Mouse (Mus musculus) hindbrain, embryonic 15.5 days (tissue): Measurements from ENCODE around the gene Csdc2. TPM values are rescaled to one million over a fixed set of nuclear protein-coding genes. Genes with fewer than 3 reads are reported as not detected.

ENCODE experiments used
- ATAC-seq: fragments of 200-750 bp; cut with Nextera tagmentation; 2 replicates; pipeline ENCODE4 v1.8.0; 2017; ENCODE audit warnings: low read depth, moderate number of reproducible peaks, moderate TSS enrichment; ENCODE audit not compliant: low FRiP score
- H3K27ac ChIP-seq: fragments of 300-500 bp; sonication (generic); replicated peaks from 2 replicates; pipeline ENCODE4 v1.5.1; 2015; ENCODE audit warnings: mild to moderate bottlenecking, inconsistent platforms
- H3K27me3 ChIP-seq: fragments of 300-500 bp; sonication (generic); 2 replicates; pipeline ENCODE4 v1.6.1; 2015; ENCODE audit warnings: control low read depth, inconsistent platforms
- H3K36me3 ChIP-seq: fragments of 300-500 bp; sonication (generic); 2 replicates; pipeline ENCODE4 v1.6.1; 2015; ENCODE audit warnings: control low read depth, inconsistent platforms
- H3K4me1 ChIP-seq: fragments of 300-500 bp; sonication (generic); replicated peaks from 2 replicates; pipeline ENCODE4 v1.6.1; 2015; ENCODE audit warnings: control low read depth, inconsistent platforms
- H3K4me2 ChIP-seq: fragments of 300-500 bp; sonication (generic); 2 replicates; pipeline ENCODE4 v1.6.1; 2015; ENCODE audit warnings: moderate library complexity, mild to moderate bottlenecking, inconsistent platforms
- H3K4me3 ChIP-seq: fragments of 300-500 bp; sonication (generic); 2 replicates; pipeline ENCODE4 v1.5.1; 2015; ENCODE audit warnings: mild to moderate bottlenecking, inconsistent platforms
- H3K9ac ChIP-seq: fragments of 300-500 bp; sonication (generic); 2 replicates; pipeline ENCODE4 v1.6.1; 2015; ENCODE audit warnings: inconsistent platforms
- H3K9me3 ChIP-seq: fragments of 300-500 bp; sonication (generic); 2 replicates; pipeline ENCODE4 v1.6.1; 2016; ENCODE audit warnings: control low read depth, inconsistent platforms
- WGBS: fragments of 180-500 bp; shearing (Covaris S2); methylation state at CpG from one replicate; pipeline ENCODE4 v1.1.7; 2015; 5-methylcytosine and 5-hydroxymethylcytosine counted together
- polyA plus RNA-seq: library from polyadenylated mRNA; unstranded; fragments of >200 nt; fragmentation: Nextera tagmentation; extraction: Ambion mirVana; gene quantifications from 2 replicates; pipeline ENCODE4 v1.2.1, GENCODE M21; 2015

Csdc2 gene
- polyA plus RNA-seq, 1 experiment from 2014 or later, result 253 TPM

DNA sequence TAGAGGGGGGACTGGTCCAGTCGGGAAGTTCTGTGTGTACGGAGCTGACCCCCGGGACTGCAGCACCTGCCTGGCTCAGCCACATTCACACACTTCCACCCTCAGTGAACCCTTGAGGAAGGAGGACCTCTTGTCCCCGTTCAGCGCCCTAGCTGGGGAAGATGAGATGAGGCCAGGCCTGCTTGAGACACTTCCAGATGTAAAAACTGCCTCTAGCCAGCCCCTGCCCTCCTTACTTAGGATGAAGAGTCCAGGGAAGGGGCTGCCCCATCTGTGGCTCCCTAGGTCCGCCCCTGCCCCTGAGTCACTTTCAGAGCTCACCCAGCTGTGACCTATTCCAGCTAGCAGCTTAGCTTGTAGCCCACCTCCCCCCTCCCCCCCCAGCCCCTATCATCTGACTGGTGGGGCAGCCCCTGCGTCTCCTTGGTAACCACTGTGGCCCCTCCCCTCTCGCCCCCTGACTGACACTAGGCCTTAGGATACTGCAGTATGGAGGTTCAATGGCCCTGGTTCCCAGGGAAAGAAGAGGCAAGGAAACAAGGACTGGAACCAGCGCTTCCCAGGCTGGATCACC, 6.7 kb downstream of the Csdc2 start:
- Histone ChIP-seq H3K9me3 (no peaks in the 10 kb centered on the region), H3K4me2 (no peak overlapping the region), H3K4me1 (peaks cover 19% of the 10 kb centered on the region), H3K9ac (no peak overlapping the region), H3K4me3 (no peak overlapping the region), H3K27me3 (no peaks in the 10 kb centered on the region), H3K27ac (no peak overlapping the region), H3K36me3 (peaks cover 18% of the 10 kb centered on the region)
- ATAC-seq, result no peak
- 11% methylated on average over 9 of the region's 9 CpGs for WGBS

DNA sequence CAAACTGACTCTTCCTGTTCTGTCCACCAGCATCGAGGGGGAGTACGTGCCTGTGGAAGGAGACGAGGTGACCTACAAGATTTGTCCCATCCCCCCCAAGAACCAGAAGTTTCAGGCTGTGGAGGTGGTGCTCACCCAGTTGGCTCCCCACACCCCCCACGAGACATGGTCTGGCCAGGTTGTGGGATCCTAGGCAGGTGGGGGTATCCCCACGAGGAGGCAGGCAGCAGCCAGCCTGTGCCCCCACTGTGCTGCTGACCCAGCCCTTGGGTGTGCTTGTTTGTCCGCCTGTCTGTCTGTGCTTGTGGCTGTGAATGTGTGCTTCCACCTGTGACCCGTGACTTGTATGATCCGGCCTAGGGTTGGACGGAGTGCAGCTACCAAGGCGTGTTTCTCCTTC, 12.5 kb downstream of the Csdc2 start:
- H3K27ac ChIP-seq, result no peak overlapping the region
- peaks cover 55% of the 10 kb centered on the region for H3K36me3 ChIP-seq
- no peak for ATAC-seq
- no peaks in the 10 kb centered on the region for H3K27me3 ChIP-seq
- WGBS, result 84% methylated on average over 10 of the region's 10 CpGs
- no peak overlapping the region for H3K4me3 ChIP-seq
- H3K4me2 ChIP-seq, result no peak overlapping the region
- H3K9ac ChIP-seq, result no peak overlapping the region
- no peaks in the 10 kb centered on the region for H3K4me1 ChIP-seq
- H3K9me3 ChIP-seq, result no peaks in the 10 kb centered on the region

GRCm38 (mm10) chr15:81949476-81950131, 13.0 kb downstream of the Csdc2 start:
- Histone ChIP-seq H3K36me3 (peaks cover 59% of the 10 kb centered on the region), H3K4me2 (no peak overlapping the region), H3K4me1 (no peaks in the 10 kb centered on the region), H3K4me3 (no peak overlapping the region), H3K9me3 (no peaks in the 10 kb centered on the region), H3K27ac (no peak overlapping the region), H3K9ac (no peak overlapping the region), H3K27me3 (no peaks in the 10 kb centered on the region)
- WGBS, result 78% methylated on average over 11 of the region's 11 CpGs
- no peak for ATAC-seq

DNA sequence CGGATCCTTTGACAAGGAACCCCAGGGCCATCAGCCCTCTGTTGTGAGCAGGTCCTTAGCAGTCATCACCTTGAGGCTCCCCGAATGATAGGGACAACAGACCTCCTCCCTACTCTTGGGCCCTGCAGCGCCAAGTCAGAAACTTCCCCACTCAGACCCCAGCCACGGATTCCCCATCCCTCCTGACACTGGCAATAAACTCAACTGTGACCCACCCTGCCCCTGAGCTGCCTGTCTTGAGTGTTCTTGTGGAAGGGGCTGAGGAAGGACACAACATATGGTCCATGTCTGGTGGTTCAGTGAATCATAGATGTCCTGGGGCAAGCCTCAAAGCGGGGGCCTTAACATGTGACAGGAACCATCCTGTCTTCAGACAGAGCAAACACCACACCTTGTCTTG, 14.2 kb downstream of the Csdc2 start:
- Histone ChIP-seq H3K9ac (no peak overlapping the region), H3K27ac (no peak overlapping the region), H3K4me1 (no peaks in the 10 kb centered on the region), H3K9me3 (no peaks in the 10 kb centered on the region), H3K4me3 (no peak overlapping the region), H3K27me3 (no peaks in the 10 kb centered on the region), H3K4me2 (no peak overlapping the region), H3K36me3 (peaks cover 70% of the 10 kb centered on the region)
- no peak for ATAC-seq
- WGBS, result 90% methylated on average over 5 of the region's 5 CpGs

- no peak overlapping the region for H3K4me2 ChIP-seq
- peaks cover 70% of the 10 kb centered on the region for H3K36me3 ChIP-seq
- H3K27me3 ChIP-seq, result no peaks in the 10 kb centered on the region
- no peak overlapping the region for H3K4me3 ChIP-seq
- 89% methylated on average over 9 of the region's 9 CpGs for WGBS
- H3K9me3 ChIP-seq, result no peaks in the 10 kb centered on the region
- H3K27ac ChIP-seq, result no peak overlapping the region
- ATAC-seq, result no peak
- no peak overlapping the region for H3K9ac ChIP-seq
- no peaks in the 10 kb centered on the region for H3K4me1 ChIP-seq
Measured at GRCm38 (mm10) chr15:81951159-81951558, 14.6 kb downstream of the Csdc2 start.

- Histone ChIP-seq H3K27ac (no peak overlapping the region), H3K27me3 (no peaks in the 10 kb centered on the region), H3K4me3 (no peak overlapping the region), H3K9me3 (no peaks in the 10 kb centered on the region), H3K36me3 (peaks cover 61% of the 10 kb centered on the region), H3K9ac (no peak overlapping the region), H3K4me2 (no peak overlapping the region), H3K4me1 (no peaks in the 10 kb centered on the region; the same call in 1 of the 2 replicates)
- WGBS, result 73% methylated on average over 4 of the region's 4 CpGs
- no peak for ATAC-seq
Measured at GRCm38 (mm10) chr15:81952310-81952709, 15.8 kb downstream of the Csdc2 start.

- peaks cover 4% of the 10 kb centered on the region for H3K4me1 ChIP-seq
- 96% methylated on average over 9 of the region's 9 CpGs for WGBS
- no peaks in the 10 kb centered on the region for H3K27me3 ChIP-seq
- no peak overlapping the region for H3K27ac ChIP-seq
- no peak overlapping the region for H3K4me2 ChIP-seq
- H3K9ac ChIP-seq, result no peak overlapping the region
- no peak overlapping the region for H3K4me3 ChIP-seq
- no peaks in the 10 kb centered on the region for H3K9me3 ChIP-seq
- H3K36me3 ChIP-seq, result peaks cover 46% of the 10 kb centered on the region
- no peak for ATAC-seq
Measured at GRCm38 (mm10) chr15:81954151-81954583, 17.6 kb downstream of the Csdc2 start.

- peaks cover 10% of the 10 kb centered on the region for H3K4me1 ChIP-seq
- no peak overlapping the region for H3K4me2 ChIP-seq
- H3K4me3 ChIP-seq, result no peak overlapping the region
- no peak for ATAC-seq
- no peaks in the 10 kb centered on the region for H3K9me3 ChIP-seq
- no peak overlapping the region for H3K9ac ChIP-seq
- no peak overlapping the region for H3K27ac ChIP-seq
- WGBS, result 93% methylated on average over 6 of the region's 6 CpGs
- H3K27me3 ChIP-seq, result no peaks in the 10 kb centered on the region
- H3K36me3 ChIP-seq, result peaks cover 43% of the 10 kb centered on the region
Measured at GRCm38 (mm10) chr15:81954716-81955115, 18.2 kb downstream of the Csdc2 start.

DNA sequence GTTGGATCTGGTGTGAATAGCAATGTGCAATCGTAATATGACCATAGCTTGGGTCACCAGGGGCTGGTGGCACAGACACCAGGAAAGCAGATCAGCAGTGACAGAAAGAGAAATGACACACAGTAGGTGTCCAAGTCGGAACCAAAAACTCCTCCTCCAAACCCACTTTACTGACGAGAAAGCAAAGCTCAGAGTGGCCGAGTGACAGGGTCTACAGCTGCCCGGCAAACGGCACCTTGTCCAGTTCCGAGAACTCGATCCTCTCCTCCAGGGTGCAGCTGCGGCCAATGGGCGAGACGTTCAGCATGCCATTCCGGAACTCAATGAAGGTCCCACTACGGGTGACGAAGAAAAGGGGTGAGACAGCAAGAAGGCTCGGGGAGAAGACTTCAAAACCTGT, 18.9 kb downstream of the Csdc2 start:
- Histone ChIP-seq H3K9me3 (no peaks in the 10 kb centered on the region), H3K4me1 (peaks cover 16% of the 10 kb centered on the region), H3K9ac (no peak overlapping the region), H3K27ac (no peak overlapping the region), H3K4me3 (no peak overlapping the region), H3K27me3 (no peaks in the 10 kb centered on the region), H3K36me3 (peaks cover 43% of the 10 kb centered on the region), H3K4me2 (no peak overlapping the region)
- WGBS, result 95% methylated on average over 15 of the region's 15 CpGs
- no peak for ATAC-seq

GRCm38 (mm10) chr15:81956457-81956856, 19.9 kb downstream of the Csdc2 start:
- 56% methylated on average over 8 of the region's 8 CpGs for WGBS
- Histone ChIP-seq H3K27me3 (no peaks in the 10 kb centered on the region), H3K9me3 (no peaks in the 10 kb centered on the region), H3K4me2 (no peak overlapping the region), H3K9ac (no peak overlapping the region), H3K4me1 (peaks cover 16% of the 10 kb centered on the region), H3K27ac (no peak overlapping the region), H3K36me3 (peaks cover 35% of the 10 kb centered on the region), H3K4me3 (no peak overlapping the region)
- ATAC-seq, result no peak

GRCm38 (mm10) chr15:81957598-81957997, 21.0 kb downstream of the Csdc2 start:
- H3K4me3 ChIP-seq, result no peak overlapping the region
- no peaks in the 10 kb centered on the region for H3K9me3 ChIP-seq
- no peaks in the 10 kb centered on the region for H3K27me3 ChIP-seq
- peaks cover 16% of the 10 kb centered on the region for H3K4me1 ChIP-seq
- peaks cover 25% of the 10 kb centered on the region for H3K36me3 ChIP-seq
- no peak for ATAC-seq
- WGBS, result 85% methylated on average over 11 of the region's 11 CpGs
- H3K9ac ChIP-seq, result no peak overlapping the region
- no peak overlapping the region for H3K4me2 ChIP-seq
- no peak overlapping the region for H3K27ac ChIP-seq

DNA sequence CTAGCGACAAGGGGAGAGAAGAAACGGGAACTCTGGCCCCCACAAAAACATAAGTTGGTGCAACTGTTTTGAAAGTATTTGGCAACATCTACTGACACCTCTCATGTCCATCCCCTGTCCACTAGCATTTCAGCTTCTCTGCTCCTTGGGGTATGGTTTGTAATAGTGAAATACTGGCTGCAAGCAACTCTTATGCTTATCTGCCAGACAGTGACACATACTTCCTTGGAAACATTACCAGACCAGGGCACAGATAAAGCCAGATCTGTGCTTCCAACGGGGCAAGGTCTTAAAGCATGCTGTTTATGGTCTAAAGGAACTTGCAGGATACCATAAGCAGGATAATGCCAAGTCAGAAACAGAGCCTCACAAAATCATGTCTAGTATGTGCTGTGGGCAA, 22.3 kb downstream of the Csdc2 start:
- peaks cover 16% of the 10 kb centered on the region for H3K36me3 ChIP-seq
- H3K4me1 ChIP-seq, result peaks cover 16% of the 10 kb centered on the region
- WGBS, result 91% methylated on average over 3 of the region's 3 CpGs
- no peak for ATAC-seq
- no peaks in the 10 kb centered on the region for H3K27me3 ChIP-seq
- H3K9ac ChIP-seq, result no peak overlapping the region
- no peak overlapping the region for H3K4me3 ChIP-seq
- no peak overlapping the region for H3K27ac ChIP-seq
- H3K4me2 ChIP-seq, result peak overlapping the region; percentile 86
- no peaks in the 10 kb centered on the region for H3K9me3 ChIP-seq
